Mouse (Mus musculus) forebrain, postnatal 0 days (tissue): ENCODE measurements around the gene Unc119. TPM values are rescaled to one million over a fixed set of nuclear protein-coding genes. Genes with fewer than 3 reads are reported as not detected.

ENCODE experiments used
- ATAC-seq: fragments of 200-750 bp; cut with Nextera tagmentation; 2 replicates; pipeline ENCODE4 v1.8.0; 2017; ENCODE audit warnings: mild to moderate bottlenecking, moderate library complexity
- DNase-seq: peaks from one replicate; pipeline ENCODE4 v3.0.0-alpha.2; 2015
- H3K27ac ChIP-seq: fragments of 300-500 bp; sonication (generic); 2 replicates; pipeline ENCODE4 v1.5.1; 2014; ENCODE audit warnings: low read depth, mild to moderate bottlenecking, antibody characterized with exemption, low read length, moderate library complexity, mixed read lengths
- H3K27me3 ChIP-seq: fragments of 300-500 bp; sonication (generic); 2 replicates; pipeline ENCODE4 v1.6.1; 2014; ENCODE audit warnings: mild to moderate bottlenecking, low read length, mixed read lengths; ENCODE audit not compliant: insufficient read depth
- H3K36me3 ChIP-seq: fragments of 300-500 bp; sonication (generic); 2 replicates; pipeline ENCODE4 v1.6.1; 2014; ENCODE audit warnings: mild to moderate bottlenecking, moderate library complexity; ENCODE audit not compliant: insufficient read depth
- H3K4me1 ChIP-seq: fragments of 300-500 bp; sonication (generic); 2 replicates; pipeline ENCODE4 v1.6.1; 2014; ENCODE audit warnings: antibody characterized with exemption; ENCODE audit not compliant: insufficient read depth
- H3K4me2 ChIP-seq: fragments of 300-500 bp; sonication (generic); 2 replicates; pipeline ENCODE4 v1.6.1; 2014; ENCODE audit warnings: low read depth, mild to moderate bottlenecking, moderate library complexity
- H3K4me3 ChIP-seq: fragments of 300-500 bp; sonication (generic); 2 replicates; pipeline ENCODE4 v1.5.1; 2014; ENCODE audit warnings: low read depth, low read length, mixed read lengths
- H3K9ac ChIP-seq: fragments of 300-500 bp; sonication (generic); 2 replicates; pipeline ENCODE4 v1.6.1; 2014; ENCODE audit warnings: mild to moderate bottlenecking
- H3K9me3 ChIP-seq: fragments of 300-500 bp; sonication (generic); 2 replicates; pipeline ENCODE4 v1.6.1; 2016; ENCODE audit warnings: low read length
- CTCF ChIP-seq: sonication (generic); IDR thresholded peaks from 2 replicates; pipeline ENCODE4 v1.5.1; 2016; ENCODE audit warnings: antibody characterized with exemption, control low read depth, low read depth
- WGBS: fragments of 180-500 bp; shearing (Covaris S2); extraction: QIAGEN DNeasy Blood & Tissue Kit; methylation state at CpG from one replicate; pipeline ENCODE4 v1.1.7; 2014; 5-methylcytosine and 5-hydroxymethylcytosine counted together
- polyA plus RNA-seq: library from polyadenylated mRNA; unstranded; fragments of >200 nt; fragmentation: Nextera tagmentation; extraction: Ambion mirVana; gene quantifications from 2 replicates; pipeline ENCODE4 v1.2.1, GENCODE M21; 2015
- total RNA-seq: library from RNA; depleted of rRNA; stranded (reverse); fragments of >200 nt; gene quantifications from 2 replicates; pipeline ENCODE4 v1.2.3, GENCODE M21; 2014

Unc119 gene
- total and polyA plus RNA-seq, 2 experiments from 2014 or later, result 72.2 to 86.5 TPM

- Histone ChIP-seq H3K27me3 (no peaks in the 10 kb centered on the region), H3K9me3 (no peaks in the 10 kb centered on the region), H3K4me2 (no peak overlapping the region), H3K4me1 (no peaks in the 10 kb centered on the region), H3K4me3 (no peak overlapping the region), H3K27ac (no peak overlapping the region), H3K36me3 (peaks cover 14% of the 10 kb centered on the region; the same call in 1 of the 2 replicates), H3K9ac (no peak overlapping the region)
- TF ChIP-seq CTCF, result no peak
- ATAC-seq (no peak), DNase-seq (no peak)
- 79% methylated on average over 4 of the region's 4 CpGs for WGBS
Observed at GRCm38 (mm10) chr11:78349441-78350358, 6.4 kb downstream of the Unc119 start.

DNA sequence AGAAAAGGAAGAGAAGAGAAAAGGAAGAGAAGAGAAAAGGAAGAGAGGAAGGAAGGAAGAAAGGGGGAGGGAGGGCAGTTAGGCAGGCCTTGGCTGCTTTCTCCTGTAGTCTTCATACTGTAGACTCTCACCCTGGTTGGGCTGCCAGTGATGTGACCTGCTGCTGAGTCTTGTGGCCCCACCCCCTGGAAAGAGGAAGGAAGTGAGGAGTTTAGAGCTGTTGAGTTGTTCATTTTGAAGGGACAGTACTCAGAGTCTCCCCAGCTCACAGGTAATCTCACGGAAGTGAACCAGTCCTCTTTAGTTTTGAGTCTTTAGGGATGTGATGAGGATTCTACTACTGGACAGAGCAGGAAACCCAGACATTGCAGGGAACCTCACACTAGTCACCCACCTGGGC lies 9.8 kb downstream of the Unc119 start:
- DNase-seq (no peak), ATAC-seq (no peak)
- H3K27ac ChIP-seq, result no peak overlapping the region
- H3K27me3 ChIP-seq, result no peaks in the 10 kb centered on the region
- H3K36me3 ChIP-seq, result peaks cover 14% of the 10 kb centered on the region; the same call in 1 of the 2 replicates
- no peak for TF ChIP-seq CTCF
- no peaks in the 10 kb centered on the region for H3K9me3 ChIP-seq
- no peaks in the 10 kb centered on the region for H3K4me1 ChIP-seq
- no peak overlapping the region for H3K4me3 ChIP-seq
- H3K4me2 ChIP-seq, result no peak overlapping the region
- no peak overlapping the region for H3K9ac ChIP-seq
- WGBS, result 86% methylated on average over 1 of the region's 1 CpGs

- Histone ChIP-seq H3K4me3 (no peak overlapping the region), H3K4me1 (no peaks in the 10 kb centered on the region), H3K9me3 (no peaks in the 10 kb centered on the region), H3K36me3 (no peaks in the 10 kb centered on the region), H3K4me2 (no peak overlapping the region), H3K27ac (no peak overlapping the region), H3K9ac (no peak overlapping the region), H3K27me3 (no peaks in the 10 kb centered on the region)
- 92% methylated on average over 6 of the region's 6 CpGs for WGBS
- no peak for DNase-seq
- no peak for ATAC-seq
- TF ChIP-seq CTCF, result no peak
Observed at GRCm38 (mm10) chr11:78354905-78355304, 11.6 kb downstream of the Unc119 start.

DNA sequence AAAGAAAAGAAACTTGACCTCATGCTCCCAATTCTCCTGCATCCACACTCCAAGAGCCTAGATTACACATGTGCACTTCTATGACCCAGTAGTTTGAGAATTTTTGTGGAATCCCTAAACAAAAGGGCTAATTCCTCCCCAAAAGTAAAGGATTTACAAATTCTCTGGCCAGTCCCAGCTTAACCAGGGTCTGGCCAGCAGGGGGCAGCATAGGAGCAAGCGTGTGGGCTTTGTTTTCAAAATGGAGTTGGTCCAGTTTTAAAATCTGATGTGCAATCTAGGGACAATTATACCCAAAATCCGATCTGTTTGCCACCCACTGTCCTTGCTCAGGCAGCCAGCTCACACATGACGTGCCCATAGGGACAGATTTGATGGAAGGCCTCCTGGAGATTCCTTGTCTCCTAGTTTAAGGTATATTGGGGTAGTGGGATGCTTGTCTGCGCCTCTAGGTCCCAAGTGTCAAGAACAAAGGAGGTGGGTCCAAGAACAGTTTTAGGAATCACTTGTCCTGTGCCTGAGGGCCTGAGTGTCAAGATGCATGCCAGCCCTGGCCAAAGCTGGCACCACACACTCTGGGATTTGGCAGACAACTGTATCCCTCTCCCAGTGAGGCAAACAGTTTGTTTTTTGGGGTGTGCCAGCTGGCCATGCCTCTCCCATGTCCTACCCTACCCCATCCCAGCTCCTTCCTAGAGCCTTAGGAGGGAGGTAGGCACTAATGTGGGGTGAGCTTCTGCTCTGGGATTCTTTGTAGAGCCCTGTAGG lies 12.4 kb downstream of the Unc119 start:
- peak; percentile 63 for DNase-seq
- Histone ChIP-seq H3K9me3 (no peaks in the 10 kb centered on the region), H3K27me3 (no peaks in the 10 kb centered on the region), H3K4me1 (no peaks in the 10 kb centered on the region), H3K9ac (no peak overlapping the region), H3K4me2 (no peak overlapping the region), H3K4me3 (no peak overlapping the region), H3K27ac (0 out of 2 replicates have a peak overlapping the region, but pooled peaks have one; percentile 40), H3K36me3 (no peaks in the 10 kb centered on the region)
- 32% methylated on average over 4 of the region's 4 CpGs for WGBS
- ATAC-seq, result peak; percentile 40; the same call in 1 of the 2 replicates
- peak; percentile 72 for TF ChIP-seq CTCF

- Histone ChIP-seq H3K4me3 (no peak overlapping the region), H3K4me1 (no peaks in the 10 kb centered on the region), H3K4me2 (no peak overlapping the region), H3K27ac (no peak overlapping the region), H3K27me3 (no peaks in the 10 kb centered on the region), H3K9ac (no peak overlapping the region), H3K9me3 (no peaks in the 10 kb centered on the region), H3K36me3 (no peaks in the 10 kb centered on the region)
- WGBS, result 14% methylated on average over 22 of the region's 22 CpGs
- ATAC-seq, result no peak
- DNase-seq, result no peak
- peak; percentile 51; the same call in 1 of the 2 replicates for TF ChIP-seq CTCF
Observed at GRCm38 (mm10) chr11:78358330-78359007, 15.2 kb downstream of the Unc119 start.

DNA sequence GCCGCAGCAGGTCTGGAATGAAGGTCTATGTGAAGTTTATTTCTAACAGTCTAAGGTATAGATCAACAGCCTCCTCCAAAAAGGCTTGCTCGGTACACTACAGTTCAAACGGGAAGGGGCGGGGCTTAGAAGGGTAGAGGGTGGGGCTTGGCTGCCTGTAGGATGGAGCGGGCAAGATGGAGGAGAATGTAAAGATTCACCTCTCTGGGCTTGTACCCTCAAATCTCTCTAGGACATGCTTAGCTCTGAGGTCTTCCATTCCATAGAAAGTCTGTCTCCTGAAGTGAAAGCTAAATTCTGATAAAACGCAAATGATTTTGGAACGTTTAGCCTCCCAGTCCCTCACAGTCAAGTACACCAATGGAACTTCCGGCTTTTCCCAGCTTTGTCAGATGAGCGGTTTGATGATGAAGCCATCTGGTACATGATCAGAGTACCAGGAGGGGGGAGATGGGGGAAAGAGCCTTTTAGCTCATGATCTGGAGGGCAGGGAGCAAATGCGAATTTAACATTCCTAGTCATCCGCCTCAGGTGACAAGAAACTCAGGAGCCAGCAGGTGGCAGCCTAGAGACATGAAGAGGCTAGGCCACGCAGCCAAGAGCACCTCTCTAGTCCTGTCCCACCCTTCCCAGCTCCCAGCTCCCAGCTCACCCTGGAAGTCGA lies 17.0 kb downstream of the Unc119 start:
- 13% methylated on average over 13 of the region's 13 CpGs for WGBS
- Histone ChIP-seq H3K27me3 (no peaks in the 10 kb centered on the region), H3K4me1 (no peaks in the 10 kb centered on the region), H3K4me2 (peak overlapping the region; percentile 42), H3K9ac (0 out of 2 replicates have a peak overlapping the region, but pooled peaks have one; percentile 18), H3K27ac (no peak overlapping the region), H3K36me3 (no peaks in the 10 kb centered on the region), H3K4me3 (peak overlapping the region; percentile 26), H3K9me3 (no peaks in the 10 kb centered on the region)
- ATAC-seq (peak; percentile 83), DNase-seq (peak; percentile 85)
- peak; percentile 75 for TF ChIP-seq CTCF
